Mouse (Mus musculus) yolk sac, embryonic 10.5 days (tissue): ENCODE measurements around the gene Ier5.

ENCODE experiments used
- DNase-seq: peaks from one replicate; pipeline ENCODE4 v3.0.0-alpha.2; 2017; ENCODE audit warnings: low spot score

Gene Ier5

GRCm38 (mm10) chr1:155098486-155099279 lies 753 bp downstream of the Ier5 start:
- peak; percentile 55 for DNase-seq

GRCm38 (mm10) chr1:155097931-155098485 lies 1.4 kb downstream of the Ier5 start:
- DNase-seq = no peak

GRCm38 (mm10) chr1:155097354-155097753 lies 2.1 kb downstream of the Ier5 start:
- DNase-seq = no peak

- DNase-seq = no peak
Measured at GRCm38 (mm10) chr1:155096620-155097261, 2.7 kb downstream of the Ier5 start.

GRCm38 (mm10) chr1:155093971-155094707 lies 5.3 kb downstream of the Ier5 start:
- no peak for DNase-seq

- DNase-seq = no peak
Measured at GRCm38 (mm10) chr1:155093145-155093791, 6.2 kb downstream of the Ier5 start.

GRCm38 (mm10) chr1:155091842-155092800 lies 7.3 kb downstream of the Ier5 start:
- DNase-seq = no peak

- DNase-seq = no peak
Measured at GRCm38 (mm10) chr1:155091374-155091841, 8.0 kb downstream of the Ier5 start.

- DNase-seq = no peak
Measured at GRCm38 (mm10) chr1:155090736-155091135, 8.7 kb downstream of the Ier5 start.

GRCm38 (mm10) chr1:155090327-155090726 lies 9.1 kb downstream of the Ier5 start:
- no peak for DNase-seq

GRCm38 (mm10) chr1:155088847-155089603 lies 10.4 kb downstream of the Ier5 start:
- peak; percentile 57 for DNase-seq

GRCm38 (mm10) chr1:155088046-155088445 lies 11.4 kb downstream of the Ier5 start:
- DNase-seq = no peak

GRCm38 (mm10) chr1:155086893-155087292 lies 12.5 kb downstream of the Ier5 start:
- DNase-seq = no peak

GRCm38 (mm10) chr1:155086416-155086815 lies 13.0 kb downstream of the Ier5 start:
- DNase-seq = no peak

- no peak for DNase-seq
Measured at GRCm38 (mm10) chr1:155084839-155085238, 14.6 kb downstream of the Ier5 start.

GRCm38 (mm10) chr1:155083271-155084265 lies 15.9 kb downstream of the Ier5 start:
- DNase-seq = peak; percentile 96

GRCm38 (mm10) chr1:155082965-155083268 lies 16.5 kb downstream of the Ier5 start:
- DNase-seq = no peak

GRCm38 (mm10) chr1:155082158-155082964 lies 17.1 kb downstream of the Ier5 start:
- DNase-seq = no peak
